Mouse (Mus musculus) gastrocnemius, postnatal 36 days (tissue): ENCODE results near the gene Clmn. TPM values are rescaled to one million over a fixed set of nuclear protein-coding genes. Genes with fewer than 3 reads are reported as not detected.
"Not testable (repeated sequence)": the region's sequence is repeated elsewhere in the genome, so short reads cannot be mapped to it uniquely, and the experiment has no call there.

ENCODE experiments used
- DNase-seq, 2 experiments: peaks; one replicate each; pipeline ENCODE4 v3.0.0; 2022
- intact Hi-C: fragments of 180-260 bp; cut with DNase I; formaldehyde crosslinking; loops from one replicate; pipeline ENCODE4 v1.15.1; 2025
- total RNA-seq, 2 experiments: library from RNA; stranded (reverse); gene quantifications; 2 replicates each; pipeline ENCODE4 v1.2.3; 2021

The Clmn gene
- total RNA-seq, 2 experiments from 2014 or later, result 1.9 to 2.1 TPM

GRCm38 (mm10) chr12:104733165-104733564 lies 131.7 kb downstream of the Clmn start:
- intact Hi-C loops, result no loop called here
- DNase-seq, result no peak

GRCm38 (mm10) chr12:104731782-104732181 lies 133.1 kb downstream of the Clmn start:
- intact Hi-C loops, result no loop called here
- no peak for DNase-seq

DNA sequence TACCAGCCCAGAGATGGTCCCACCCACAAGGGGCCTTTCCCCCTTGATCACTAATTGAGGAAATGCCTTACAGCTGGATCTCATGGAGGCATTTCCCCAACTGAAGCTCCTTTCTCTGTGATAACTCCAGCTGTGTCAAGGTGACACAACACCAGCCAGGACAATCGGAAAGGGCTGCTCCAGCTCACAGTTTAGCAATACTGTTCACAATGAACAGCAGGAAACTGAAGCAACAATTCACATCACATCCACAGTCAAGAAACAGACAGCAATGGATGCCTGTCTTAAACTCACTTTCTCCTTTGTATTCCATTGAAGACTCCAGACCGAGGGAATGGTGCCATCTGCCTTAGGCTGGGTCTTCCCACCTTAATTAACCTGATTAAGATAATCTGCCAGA lies 138.4 kb downstream of the Clmn start:
- intact Hi-C loops, DNase-seq: not testable (repeated sequence)

DNA sequence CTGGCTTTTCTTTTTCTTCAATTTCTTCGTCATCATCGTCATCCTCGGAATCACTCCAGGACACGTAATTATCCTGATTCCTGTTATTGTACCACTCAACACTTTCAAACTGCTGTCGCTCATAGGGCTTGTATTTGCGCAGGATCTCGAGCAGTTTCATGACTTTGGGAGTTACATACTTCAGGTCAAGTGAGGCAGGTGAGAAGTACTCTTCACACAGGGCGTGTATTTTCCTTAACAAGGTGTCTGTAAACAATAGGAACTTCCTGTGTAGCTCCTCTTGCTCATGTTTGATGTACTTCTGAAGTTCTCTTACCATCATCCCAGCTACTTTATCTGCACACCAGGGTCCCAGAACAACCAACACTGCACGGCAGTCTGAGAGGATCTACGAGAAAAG lies 142.8 kb downstream of the Clmn start:
- no peak for DNase-seq
- intact Hi-C loops, result no loop called here

DNA sequence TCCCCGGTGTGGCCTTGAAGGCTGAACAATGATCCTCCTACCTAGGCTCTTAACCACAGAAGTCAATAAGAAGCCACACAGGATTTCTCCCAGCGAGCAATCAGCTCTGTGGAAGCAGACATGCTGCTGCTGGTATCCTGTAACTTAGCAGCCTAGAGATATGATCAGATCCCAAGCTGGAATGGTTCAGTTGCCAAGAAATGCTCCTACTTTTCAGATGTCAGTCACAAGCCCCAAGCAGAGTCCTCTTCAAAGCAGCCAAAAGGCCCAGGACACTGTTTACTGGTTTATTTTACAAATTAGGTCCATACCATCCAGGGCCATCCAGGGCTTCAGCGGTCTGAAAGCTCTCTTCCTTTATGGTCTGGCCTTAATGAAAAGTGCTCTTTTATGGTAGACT lies 143.9 kb downstream of the Clmn start:
- no peak for DNase-seq
- intact Hi-C loops, result no loop called here

- no peak for DNase-seq
- intact Hi-C loops, result no loop called here
These were observed 145.9 kb downstream of the Clmn start for GRCm38 (mm10) chr12:104718956-104719355.

- intact Hi-C loops, result no loop called here
- DNase-seq, result no peak
These were observed 148.5 kb downstream of the Clmn start for GRCm38 (mm10) chr12:104716409-104716808.

- DNase-seq, result no peak
- intact Hi-C loops, result no loop called here
These were observed 149.4 kb downstream of the Clmn start for GRCm38 (mm10) chr12:104715453-104715852.

Other genes with a start within 250 kb of the Clmn start
- 10 to 100 TPM; 29.9 to 34.9 TPM for gene Dicer1, start 113.1 kb downstream of the Clmn start, total RNA-seq
- gene Syne3, start 144.7 kb upstream of the Clmn start, total RNA-seq, result 1 to 10 TPM; 3.1 to 3.8 TPM
- gene Glrx5, start 167.6 kb upstream of the Clmn start, total RNA-seq, result 10 to 100 TPM; 57.9 to 61.2 TPM